Mouse (Mus musculus): Measurements from ENCODE around the gene Pycr1. TPM values are rescaled to one million over a fixed set of nuclear protein-coding genes. Genes with fewer than 3 reads are reported as not detected.

Pycr1 gene
- polyA plus RNA-seq, 1 experiment from 2014 or later = 34.2 TPM

DNA sequence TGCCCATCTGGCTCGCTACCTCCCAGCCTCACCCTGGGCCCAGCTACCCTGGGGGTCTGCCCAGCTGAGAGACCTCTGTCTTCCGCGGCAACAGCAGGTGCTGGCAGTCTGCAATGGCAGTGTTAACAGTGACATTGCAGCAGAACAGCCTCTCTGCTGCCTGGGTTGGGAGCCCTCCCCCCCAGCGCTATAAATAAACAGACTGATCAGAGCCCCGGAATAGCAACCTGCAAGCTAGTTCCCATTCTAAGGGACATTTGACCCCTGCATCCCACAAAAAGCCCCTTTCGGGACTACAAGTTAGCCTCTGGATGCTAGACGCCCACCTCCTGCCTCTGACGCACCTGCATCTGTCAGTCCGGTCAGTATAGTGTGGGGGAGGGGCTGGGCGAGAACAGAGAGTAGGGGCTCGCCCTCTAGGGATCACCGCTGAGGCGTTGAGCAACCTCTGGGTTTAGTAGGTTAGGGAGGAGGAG is 4.5 kb upstream of the Pycr1 start, which contains the start of gene Myadml2:
Gene Myadml2 (minus strand): TSS at position 158 of the 476 bp plus-strand sequence.
- peak; percentile 63 for DNase-seq (ENCODE audit: low spot score)
- no peaks in the 10 kb centered on the region for H3K36me3 ChIP-seq (ENCODE audit: control insufficient read depth, insufficient read depth, low read length)
- 2% methylated on average over 13 of the region's 13 CpGs for WGBS
- H3K27me3 ChIP-seq (ENCODE audit: control insufficient read depth, insufficient read depth, low read length) = no peaks in the 10 kb centered on the region
- no peak within 1 kb of the TSS for H3K27ac ChIP-seq (replicated peaks; ENCODE audit: low read depth, low read length)
- H3K9ac ChIP-seq (ENCODE audit: low read length) = no peak within 1 kb of the TSS
- peak within 1 kb of the TSS; percentile 20 for H3K4me2 ChIP-seq (ENCODE audit: low read depth, severe bottlenecking)
- peaks cover 9% of the 10 kb centered on the region for H3K4me1 ChIP-seq (ENCODE audit: control insufficient read depth, insufficient read depth, low read length)
- no peaks in the 10 kb centered on the region for H3K9me3 ChIP-seq (ENCODE audit: control insufficient read depth, low read length)
- ATAC-seq (ENCODE audit: insufficient number of reproducible peaks, low FRiP score, low TSS enrichment, low read depth) = 0 out of 2 replicates have a peak, but pooled peaks have one; percentile 45
- H3K4me3 ChIP-seq (ENCODE audit: low read depth, low read length) = no peak within 1 kb of the TSS

DNA sequence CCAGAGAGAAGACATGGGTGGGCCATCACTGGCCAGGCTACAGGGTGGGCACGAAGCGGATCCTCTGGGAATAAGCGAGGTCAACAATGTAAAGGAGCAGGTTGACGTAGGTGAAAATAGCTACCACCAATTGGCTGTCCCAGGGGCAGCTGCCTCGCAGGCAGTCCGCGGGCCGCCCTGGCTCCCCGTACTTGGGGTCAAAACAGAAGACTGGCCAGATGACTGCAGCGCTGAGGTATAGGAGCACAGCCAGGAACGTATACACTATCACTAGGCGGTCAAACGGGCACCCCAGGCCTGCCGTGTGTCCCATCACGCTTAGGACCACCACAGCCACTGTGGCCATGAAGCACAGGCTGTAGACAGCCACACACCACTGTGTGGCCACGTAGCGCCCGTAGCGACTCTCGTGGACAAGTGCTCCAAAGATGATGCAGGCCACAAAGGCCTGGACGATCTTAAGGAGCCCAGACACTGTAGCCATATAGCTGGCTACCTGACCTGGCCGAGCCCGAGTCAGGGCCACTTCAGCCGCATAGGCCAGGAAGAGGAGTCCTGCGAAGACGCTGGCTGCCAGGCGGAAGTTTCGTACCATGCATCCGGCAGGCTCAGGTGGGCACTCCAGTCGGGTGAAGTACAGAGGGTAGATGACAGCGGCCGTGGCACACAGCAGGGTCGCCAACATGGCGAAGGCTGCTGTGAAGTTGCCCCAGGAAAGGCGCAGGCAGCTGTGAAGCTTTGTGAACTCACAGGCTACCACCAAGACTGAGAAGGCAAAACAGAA is 3.7 kb upstream of the Pycr1 start:
- DNase-seq (ENCODE audit: low spot score) (no peak), ATAC-seq (ENCODE audit: insufficient number of reproducible peaks, low FRiP score, low TSS enrichment, low read depth) (no peak)
- H3K27me3 ChIP-seq (ENCODE audit: control insufficient read depth, insufficient read depth, low read length) = no peaks in the 10 kb centered on the region
- H3K4me1 ChIP-seq (ENCODE audit: control insufficient read depth, insufficient read depth, low read length) = peaks cover 17% of the 10 kb centered on the region
- WGBS = 75% methylated on average over 35 of the region's 35 CpGs
- no peak overlapping the region for H3K9ac ChIP-seq (ENCODE audit: low read length)
- H3K4me3 ChIP-seq (ENCODE audit: low read depth, low read length) = no peak overlapping the region
- H3K36me3 ChIP-seq (ENCODE audit: control insufficient read depth, insufficient read depth, low read length) = no peaks in the 10 kb centered on the region
- no peaks in the 10 kb centered on the region for H3K9me3 ChIP-seq (ENCODE audit: control insufficient read depth, low read length)
- H3K4me2 ChIP-seq (ENCODE audit: low read depth, severe bottlenecking) = peak overlapping the region; percentile 20; the same call in 1 of the 2 replicates
- H3K27ac ChIP-seq (replicated peaks; ENCODE audit: low read depth, low read length) = no peak overlapping the region

DNA sequence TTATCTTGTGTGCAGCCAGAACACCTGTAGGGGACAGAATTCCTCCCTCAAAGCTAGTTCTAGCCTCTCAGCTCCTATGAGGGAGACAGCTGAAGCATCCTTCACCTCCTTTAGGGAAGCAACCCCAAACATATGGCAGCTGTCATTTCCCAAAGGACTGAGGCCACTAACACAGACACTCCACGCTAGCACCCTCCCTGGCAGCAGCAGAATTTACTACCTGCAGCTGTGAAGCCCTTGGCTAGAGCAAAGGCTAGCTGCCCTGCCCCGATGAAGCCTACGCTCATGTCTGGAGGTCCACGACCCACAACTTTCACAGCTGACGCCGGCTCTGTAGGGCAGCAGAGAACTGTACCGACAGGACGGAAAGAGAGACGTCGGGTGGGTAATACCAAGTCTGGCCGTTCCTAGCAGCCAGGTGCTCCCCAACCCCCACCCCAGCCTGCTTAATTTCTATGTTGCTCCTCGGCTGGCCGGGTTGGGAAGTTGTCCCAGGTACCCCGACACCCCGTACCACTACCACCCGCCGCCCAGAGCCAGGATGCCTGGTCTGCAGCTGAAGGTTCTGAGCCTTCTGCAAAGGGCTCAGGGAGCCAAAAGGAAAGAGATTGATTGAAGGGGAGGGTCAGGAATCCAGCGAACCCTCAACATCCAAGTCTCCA is 499 bp downstream of the Pycr1 start:
- H3K27ac ChIP-seq (replicated peaks; ENCODE audit: low read depth, low read length) = no peak overlapping the region; the same call in 1 of the 2 replicates
- ATAC-seq (ENCODE audit: insufficient number of reproducible peaks, low FRiP score, low TSS enrichment, low read depth) (peak; percentile 33; the same call in 1 of the 2 replicates), DNase-seq (ENCODE audit: low spot score) (no peak)
- peak overlapping the region; percentile 92 for H3K4me2 ChIP-seq (ENCODE audit: low read depth, severe bottlenecking)
- H3K4me1 ChIP-seq (ENCODE audit: control insufficient read depth, insufficient read depth, low read length) = peaks cover 23% of the 10 kb centered on the region
- H3K9me3 ChIP-seq (ENCODE audit: control insufficient read depth, low read length) = no peaks in the 10 kb centered on the region
- under 1% methylated on average over 18 of the region's 18 CpGs for WGBS
- H3K27me3 ChIP-seq (ENCODE audit: control insufficient read depth, insufficient read depth, low read length) = no peaks in the 10 kb centered on the region
- H3K36me3 ChIP-seq (ENCODE audit: control insufficient read depth, insufficient read depth, low read length) = no peaks in the 10 kb centered on the region
- H3K4me3 ChIP-seq (ENCODE audit: low read depth, low read length) = peak overlapping the region; percentile 47
- peak overlapping the region; percentile 67 for H3K9ac ChIP-seq (ENCODE audit: low read length)

DNA sequence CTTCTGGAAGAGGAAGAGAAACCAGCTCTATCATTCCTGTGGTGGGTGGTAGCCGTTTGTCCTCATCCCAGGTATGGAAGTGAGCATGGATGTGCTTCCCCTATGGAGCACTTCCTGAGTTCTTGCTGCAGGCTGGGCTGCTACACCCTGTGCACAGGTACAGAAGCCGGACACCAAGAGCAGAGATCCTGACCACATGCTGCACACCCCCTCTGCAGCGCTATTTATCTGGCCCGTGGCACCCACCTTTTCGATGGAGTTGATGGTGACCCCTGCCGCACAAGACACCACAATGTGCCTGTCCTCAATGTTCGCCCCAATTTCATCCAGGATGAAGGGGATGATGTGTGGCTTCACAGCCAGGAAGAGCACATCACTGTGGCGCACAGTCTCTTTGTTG is 1.7 kb downstream of the Pycr1 start:
- no peak for ATAC-seq (ENCODE audit: insufficient number of reproducible peaks, low FRiP score, low TSS enrichment, low read depth)
- no peak for DNase-seq (ENCODE audit: low spot score)
- WGBS = 79% methylated on average over 8 of the region's 8 CpGs
- Histone ChIP-seq H3K4me2 (ENCODE audit: low read depth, severe bottlenecking) (no peak overlapping the region), H3K27ac (replicated peaks; ENCODE audit: low read depth, low read length) (no peak overlapping the region), H3K27me3 (ENCODE audit: control insufficient read depth, insufficient read depth, low read length) (no peaks in the 10 kb centered on the region), H3K9me3 (ENCODE audit: control insufficient read depth, low read length) (no peaks in the 10 kb centered on the region), H3K36me3 (ENCODE audit: control insufficient read depth, insufficient read depth, low read length) (no peaks in the 10 kb centered on the region), H3K4me3 (ENCODE audit: low read depth, low read length) (no peak overlapping the region), H3K9ac (ENCODE audit: low read length) (peak overlapping the region; percentile 45; the same call in 1 of the 2 replicates), H3K4me1 (ENCODE audit: control insufficient read depth, insufficient read depth, low read length) (peaks cover 18% of the 10 kb centered on the region)

- peak overlapping the region; percentile 45 for H3K9ac ChIP-seq (ENCODE audit: low read length)
- WGBS = 49% methylated on average over 9 of the region's 9 CpGs
- H3K9me3 ChIP-seq (ENCODE audit: control insufficient read depth, low read length) = no peaks in the 10 kb centered on the region
- no peak for DNase-seq (ENCODE audit: low spot score)
- no peak for ATAC-seq (ENCODE audit: insufficient number of reproducible peaks, low FRiP score, low TSS enrichment, low read depth)
- no peak overlapping the region for H3K4me3 ChIP-seq (ENCODE audit: low read depth, low read length)
- H3K4me1 ChIP-seq (ENCODE audit: control insufficient read depth, insufficient read depth, low read length) = peaks cover 18% of the 10 kb centered on the region
- no peaks in the 10 kb centered on the region for H3K27me3 ChIP-seq (ENCODE audit: control insufficient read depth, insufficient read depth, low read length)
- no peaks in the 10 kb centered on the region for H3K36me3 ChIP-seq (ENCODE audit: control insufficient read depth, insufficient read depth, low read length)
- H3K4me2 ChIP-seq (ENCODE audit: low read depth, severe bottlenecking) = no peak overlapping the region
- H3K27ac ChIP-seq (replicated peaks; ENCODE audit: low read depth, low read length) = no peak overlapping the region
Observed at GRCm38 (mm10) chr11:120641255-120641654, 2.3 kb downstream of the Pycr1 start.

GRCm38 (mm10) chr11:120634810-120635209 is 8.8 kb downstream of the Pycr1 start:
- Histone ChIP-seq H3K4me3 (ENCODE audit: low read depth, low read length) (no peak overlapping the region), H3K36me3 (ENCODE audit: control insufficient read depth, insufficient read depth, low read length) (no peaks in the 10 kb centered on the region), H3K9me3 (ENCODE audit: control insufficient read depth, low read length) (no peaks in the 10 kb centered on the region), H3K9ac (ENCODE audit: low read length) (no peak overlapping the region), H3K27me3 (ENCODE audit: control insufficient read depth, insufficient read depth, low read length) (no peaks in the 10 kb centered on the region), H3K4me2 (ENCODE audit: low read depth, severe bottlenecking) (no peak overlapping the region), H3K27ac (replicated peaks; ENCODE audit: low read depth, low read length) (no peak overlapping the region), H3K4me1 (ENCODE audit: control insufficient read depth, insufficient read depth, low read length) (peaks cover 12% of the 10 kb centered on the region)
- ATAC-seq (ENCODE audit: insufficient number of reproducible peaks, low FRiP score, low TSS enrichment, low read depth) (no peak), DNase-seq (ENCODE audit: low spot score) (no peak)
- WGBS = 85% methylated on average over 5 of the region's 5 CpGs

DNA sequence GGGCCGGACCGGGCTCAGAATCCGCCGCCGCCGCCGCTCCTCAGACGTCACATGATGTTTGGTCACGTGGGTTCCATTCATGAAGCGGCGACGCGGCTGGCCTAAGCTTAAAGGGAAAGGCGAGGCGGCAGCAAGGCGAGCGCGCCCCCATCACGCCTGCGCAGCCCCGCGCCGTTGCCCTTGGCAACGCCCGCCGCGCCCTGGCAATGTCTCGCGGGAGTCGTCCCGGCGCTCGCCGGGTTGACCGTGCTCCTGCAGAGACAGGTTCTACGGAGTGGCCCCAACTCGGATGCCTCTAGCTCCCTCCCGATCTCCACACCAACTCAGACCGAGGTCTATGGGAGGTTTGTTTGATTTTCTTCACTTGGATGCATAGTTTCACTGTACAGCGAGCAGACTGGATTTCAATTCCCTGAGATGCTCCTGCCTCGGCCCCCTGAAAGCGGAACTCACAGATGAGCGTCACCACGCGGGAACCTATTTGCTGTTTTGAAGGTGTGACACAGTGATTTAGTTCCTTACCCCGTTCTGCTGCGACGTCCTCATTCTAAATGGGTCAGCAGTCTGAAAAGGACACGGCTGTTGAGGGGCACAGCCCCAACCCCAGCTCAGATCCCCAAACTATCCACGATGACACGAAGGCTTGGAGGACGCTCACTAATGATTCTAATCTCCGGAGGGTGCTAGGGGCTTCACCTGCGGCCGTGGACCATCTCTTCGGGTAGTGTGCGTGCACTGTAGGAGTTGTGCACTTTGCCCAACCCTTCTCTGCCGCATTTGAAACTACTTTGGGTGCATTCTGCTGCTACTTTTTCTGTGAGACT is 9.8 kb downstream of the Pycr1 start, which contains the start of gene Mafg:
Gene Mafg (minus strand): TSS at position 81 of the 824 bp plus-strand sequence.
- Histone ChIP-seq H3K9ac (ENCODE audit: low read length) (peak within 1 kb of the TSS; percentile 81), H3K36me3 (ENCODE audit: control insufficient read depth, insufficient read depth, low read length) (peaks cover 2% of the 10 kb centered on the region; the same call in 1 of the 2 replicates), H3K27me3 (ENCODE audit: control insufficient read depth, insufficient read depth, low read length) (no peaks in the 10 kb centered on the region), H3K4me3 (ENCODE audit: low read depth, low read length) (peak within 1 kb of the TSS; percentile 89), H3K27ac (replicated peaks; ENCODE audit: low read depth, low read length) (peak within 1 kb of the TSS; percentile 77), H3K4me1 (ENCODE audit: control insufficient read depth, insufficient read depth, low read length) (peaks cover 15% of the 10 kb centered on the region), H3K4me2 (ENCODE audit: low read depth, severe bottlenecking) (peak within 1 kb of the TSS; percentile 95), H3K9me3 (ENCODE audit: control insufficient read depth, low read length) (no peaks in the 10 kb centered on the region)
- DNase-seq (ENCODE audit: low spot score) (peak; percentile 95), ATAC-seq (ENCODE audit: insufficient number of reproducible peaks, low FRiP score, low TSS enrichment, low read depth) (peak; percentile 85)
- 11% methylated on average over 58 of the region's 58 CpGs for WGBS
